Mouse (Mus musculus) MEL (cell line): ENCODE results near the gene Cdh4.

Experiments
- CHD2 ChIP-seq: IDR thresholded peaks from 2 replicates; pipeline ENCODE4 v1.6.1; 2011; ENCODE audit warnings: low read length, improper control_type of control experiment
- CTCF ChIP-seq, 3 experiments: IDR thresholded peaks in 2 of 3; conservative IDR thresholded peaks in 1 of 3; 2 replicates each; pipeline ENCODE4 v1.5.1; 2011 to 2012; ENCODE audit warnings: low read length in 3 of 3, low read depth in 2 of 3, mild to moderate bottlenecking in 2 of 3, improper control_type of control experiment in 1 of 3, inconsistent platforms in 1 of 3, mixed read lengths in 1 of 3, moderate library complexity in 1 of 3; ENCODE audit not compliant: control insufficient read depth in 1 of 3, insufficient read depth in 1 of 3, poor library complexity in 1 of 3, severe bottlenecking in 1 of 3
- E2F4 ChIP-seq: IDR thresholded peaks from 2 replicates; pipeline ENCODE4 v1.6.1; 2011; ENCODE audit warnings: low read depth, low read length, improper control_type of control experiment, borderline replicate concordance
- ETS1 ChIP-seq: IDR thresholded peaks from 2 replicates; pipeline ENCODE4 v1.6.1; 2012; ENCODE audit warnings: low read depth, mild to moderate bottlenecking, inconsistent platforms, low read length, improper control_type of control experiment, moderate library complexity
- GABPA ChIP-seq: IDR thresholded peaks from 2 replicates; pipeline ENCODE4 v1.6.1; 2012; ENCODE audit warnings: low read depth, mild to moderate bottlenecking, inconsistent platforms, low read length, improper control_type of control experiment, moderate library complexity
- GATA1 ChIP-seq: IDR thresholded peaks from 2 replicates; pipeline ENCODE4 v1.6.1; 2011; ENCODE audit warnings: low read depth, low read length, improper control_type of control experiment
- MAZ ChIP-seq: IDR thresholded peaks from 2 replicates; pipeline ENCODE4 v1.6.1; 2012; ENCODE audit warnings: low read depth, mild to moderate bottlenecking, inconsistent platforms, low read length, improper control_type of control experiment
- POLR2A ChIP-seq, 2 experiments: IDR thresholded peaks; 2 replicates each; pipeline ENCODE4 v1.6.1; 2011 to 2012; ENCODE audit warnings: low read length in 2 of 2, mild to moderate bottlenecking in 2 of 2, control low read depth in 1 of 2, improper control_type of control experiment in 1 of 2, low read depth in 1 of 2, moderate library complexity in 1 of 2; ENCODE audit not compliant: control insufficient read depth in 1 of 2, insufficient read depth in 1 of 2, poor library complexity in 1 of 2
- SIN3A ChIP-seq: IDR thresholded peaks from 2 replicates; pipeline ENCODE4 v1.6.1; 2012; ENCODE audit warnings: low read length, improper control_type of control experiment, inconsistent platforms
- USF1 ChIP-seq: IDR thresholded peaks from 2 replicates; pipeline ENCODE4 v1.6.1; 2014; ENCODE audit warnings: low read depth, mild to moderate bottlenecking, inconsistent platforms, low read length, improper control_type of control experiment, moderate library complexity

GRCm38 (mm10) chr2:179767527-179767849 is 325.3 kb downstream of the Cdh4 start:
- TF ChIP-seq CTCF (IDR thresholded peaks at IDR 0.05 in 2 of 3, conservative IDR thresholded peaks at IDR 0.05 in 1 of 3; ENCODE audit: control insufficient read depth in 1 of 3, insufficient read depth in 1 of 3, low read depth in 2 of 3, low read length in 3 of 3, poor library complexity in 1 of 3, severe bottlenecking in 1 of 3) (no peak), GATA1 (no peak), MAZ (no peak), POLR2A (IDR thresholded peaks at IDR 0.05; ENCODE audit: control insufficient read depth in 1 of 2, insufficient read depth in 1 of 2, low read depth in 1 of 2, low read length in 2 of 2, poor library complexity in 1 of 2) (no peak), E2F4 (no peak), SIN3A (no peak), GABPA (no peak), CHD2 (no peak), ETS1 (no peak), USF1 (no peak)
